Mouse (Mus musculus) midbrain, embryonic 16.5 days (tissue): Measurements from ENCODE around the gene Man2c1. TPM values are rescaled to one million over a fixed set of nuclear protein-coding genes. Genes with fewer than 3 reads are reported as not detected.

ENCODE experiments used
- ATAC-seq: fragments of 200-750 bp; cut with Nextera tagmentation; 2 replicates; pipeline ENCODE4 v1.8.0; 2017; ENCODE audit warnings: moderate TSS enrichment
- H3K27ac ChIP-seq: fragments of 300-500 bp; sonication (generic); 2 replicates; pipeline ENCODE4 v1.5.1; 2014; ENCODE audit warnings: mild to moderate bottlenecking, low read length, mixed read lengths
- H3K27me3 ChIP-seq: fragments of 300-500 bp; sonication (generic); 2 replicates; pipeline ENCODE4 v1.6.1; 2014; ENCODE audit warnings: low read depth, low read length, mixed read lengths; ENCODE audit not compliant: control insufficient read depth, insufficient read depth
- H3K36me3 ChIP-seq: fragments of 300-500 bp; sonication (generic); 2 replicates; pipeline ENCODE4 v1.6.1; 2014; ENCODE audit warnings: mild to moderate bottlenecking, low read length, moderate library complexity, mixed read lengths; ENCODE audit not compliant: control insufficient read depth, insufficient read depth
- H3K4me1 ChIP-seq: fragments of 300-500 bp; sonication (generic); 2 replicates; pipeline ENCODE4 v1.6.1; 2014; ENCODE audit warnings: mild to moderate bottlenecking, low read length, mixed read lengths; ENCODE audit not compliant: control insufficient read depth, insufficient read depth
- H3K4me2 ChIP-seq: fragments of 300-500 bp; sonication (generic); 2 replicates; pipeline ENCODE4 v1.6.1; 2014; ENCODE audit warnings: mild to moderate bottlenecking, low read length, mixed read lengths
- H3K4me3 ChIP-seq: fragments of 300-500 bp; sonication (generic); 2 replicates; pipeline ENCODE4 v1.5.1; 2014; ENCODE audit warnings: low read depth, mild to moderate bottlenecking, low read length, moderate library complexity, mixed read lengths
- H3K9ac ChIP-seq: fragments of 300-500 bp; sonication (generic); 2 replicates; pipeline ENCODE4 v1.6.1; 2014; ENCODE audit warnings: low read depth, low read length, mixed read lengths
- H3K9me3 ChIP-seq: fragments of 300-500 bp; sonication (generic); replicated peaks from 2 replicates; pipeline ENCODE4 v1.6.1; 2014; ENCODE audit warnings: mild to moderate bottlenecking, low read length, mixed read lengths; ENCODE audit not compliant: control insufficient read depth, poor library complexity, severe bottlenecking
- WGBS: fragments of 180-500 bp; shearing (Covaris S2); extraction: QIAGEN DNeasy Blood & Tissue Kit; methylation state at CpG from one replicate; pipeline ENCODE4 v1.1.7; 2014; 5-methylcytosine and 5-hydroxymethylcytosine counted together
- polyA plus RNA-seq: library from polyadenylated mRNA; unstranded; fragments of >200 nt; fragmentation: Nextera tagmentation; extraction: Ambion mirVana; gene quantifications from 2 replicates; pipeline ENCODE4 v1.2.1, GENCODE M21; 2015

The Man2c1 gene
- polyA plus RNA-seq, 1 experiment from 2014 or later = 94.0 TPM

DNA sequence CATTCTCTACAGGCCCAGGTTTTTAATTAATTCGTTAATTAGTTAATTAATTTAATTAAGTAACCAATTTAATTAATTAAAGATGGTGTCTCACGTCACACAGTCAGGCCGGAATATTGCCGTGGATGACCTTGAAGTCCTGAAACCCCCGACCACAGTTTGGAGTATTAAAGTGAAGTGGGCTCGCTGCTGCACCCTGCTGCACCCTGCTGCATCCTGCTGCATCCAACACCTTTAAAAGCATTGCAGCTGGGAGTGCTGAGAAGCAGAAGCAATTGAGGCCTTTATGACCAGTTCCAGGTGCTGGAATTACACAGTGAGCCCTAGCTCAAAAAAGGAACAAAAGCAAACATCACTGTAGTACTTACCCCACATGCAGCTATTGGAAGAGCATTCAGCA, 21.8 kb downstream of the Man2c1 start:
- Histone ChIP-seq H3K27me3 (no peaks in the 10 kb centered on the region), H3K4me2 (no peak overlapping the region), H3K4me3 (no peak overlapping the region), H3K27ac (no peak overlapping the region), H3K9ac (no peak overlapping the region), H3K4me1 (peaks cover 19% of the 10 kb centered on the region), H3K9me3 (no peaks in the 10 kb centered on the region), H3K36me3 (peaks cover 10% of the 10 kb centered on the region; the same call in 1 of the 2 replicates)
- WGBS = 42% methylated on average over 6 of the region's 6 CpGs
- ATAC-seq = no peak

DNA sequence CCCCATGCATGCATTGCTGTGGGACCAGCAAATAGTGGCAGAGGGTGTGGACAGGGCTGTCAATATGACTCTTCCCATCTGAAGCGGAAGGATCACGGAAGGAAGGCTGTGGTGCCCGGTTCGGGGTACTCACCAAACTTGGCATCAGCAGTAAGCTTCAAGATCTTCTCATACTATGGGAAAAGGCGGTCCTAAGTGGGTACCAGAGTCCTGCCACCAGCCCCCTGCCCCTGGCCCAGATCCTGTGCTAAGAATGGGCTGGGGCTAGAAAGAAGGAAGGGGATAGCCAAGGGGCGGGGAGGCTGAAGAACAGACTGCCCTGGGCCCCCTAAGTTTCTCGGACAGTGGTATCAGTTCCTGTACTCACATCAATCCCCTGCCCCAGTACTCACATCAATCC, 25.9 kb downstream of the Man2c1 start:
- WGBS = 91% methylated on average over 7 of the region's 7 CpGs
- no peak for ATAC-seq
- no peak overlapping the region for H3K4me2 ChIP-seq
- H3K27ac ChIP-seq = no peak overlapping the region
- H3K36me3 ChIP-seq = peaks cover 10% of the 10 kb centered on the region; the same call in 1 of the 2 replicates
- no peak overlapping the region for H3K4me3 ChIP-seq
- H3K4me1 ChIP-seq = peaks cover 17% of the 10 kb centered on the region
- H3K27me3 ChIP-seq = no peaks in the 10 kb centered on the region
- H3K9me3 ChIP-seq = no peaks in the 10 kb centered on the region
- H3K9ac ChIP-seq = no peak overlapping the region

DNA sequence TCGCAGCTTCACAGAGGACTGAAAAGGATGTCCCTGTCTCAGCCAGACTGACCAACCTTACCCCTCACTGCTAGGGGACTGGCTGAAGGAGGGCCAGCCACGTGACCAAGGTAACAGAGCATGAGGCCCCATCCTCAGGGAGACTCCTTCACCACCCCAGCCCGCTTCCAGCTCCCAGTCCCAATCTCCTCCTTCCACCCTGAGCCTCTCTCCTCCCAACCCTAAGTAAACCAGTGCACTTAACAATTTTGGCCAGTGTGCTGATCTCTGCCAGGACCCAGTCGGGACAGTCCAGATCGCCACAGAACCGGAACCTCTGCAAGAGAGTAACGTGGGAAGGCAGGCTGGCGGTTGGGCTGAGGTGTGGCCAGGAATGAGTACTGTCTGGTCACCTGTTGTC, 26.3 kb downstream of the Man2c1 start:
- Histone ChIP-seq H3K4me3 (no peak overlapping the region), H3K27ac (no peak overlapping the region), H3K36me3 (peaks cover 10% of the 10 kb centered on the region; the same call in 1 of the 2 replicates), H3K4me1 (peaks cover 17% of the 10 kb centered on the region), H3K9me3 (no peaks in the 10 kb centered on the region), H3K4me2 (peak overlapping the region; percentile 96), H3K9ac (no peak overlapping the region), H3K27me3 (no peaks in the 10 kb centered on the region)
- 86% methylated on average over 8 of the region's 8 CpGs for WGBS
- ATAC-seq = no peak

DNA sequence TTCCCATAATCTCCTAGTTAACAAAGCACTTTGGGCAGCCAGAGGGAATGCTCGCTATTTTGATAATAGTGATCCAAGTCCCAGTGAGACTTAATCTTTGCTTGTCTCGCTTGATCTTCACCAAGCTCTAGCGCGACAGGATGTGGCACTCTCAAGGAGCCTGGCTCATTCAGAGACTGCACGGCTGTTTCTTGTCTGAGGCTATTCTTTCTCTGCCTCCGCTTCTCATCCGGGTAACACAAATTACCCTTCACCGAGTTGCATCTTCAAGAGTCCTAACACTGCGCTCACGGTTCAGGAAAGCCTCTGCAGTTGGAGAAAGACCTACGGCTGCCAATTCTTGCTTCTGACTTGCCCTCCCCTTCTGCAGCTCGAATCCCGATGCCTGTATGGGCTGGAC, 27.0 kb downstream of the Man2c1 start:
- Histone ChIP-seq H3K9ac (peak overlapping the region; percentile 90), H3K4me2 (peak overlapping the region; percentile 96), H3K27me3 (no peaks in the 10 kb centered on the region), H3K36me3 (peaks cover 10% of the 10 kb centered on the region; the same call in 1 of the 2 replicates), H3K4me1 (peaks cover 17% of the 10 kb centered on the region), H3K9me3 (no peaks in the 10 kb centered on the region), H3K4me3 (peak overlapping the region; percentile 84), H3K27ac (peak overlapping the region; percentile 84)
- ATAC-seq = 0 out of 2 replicates have a peak, but pooled peaks have one; percentile 11
- 28% methylated on average over 13 of the region's 13 CpGs for WGBS

DNA sequence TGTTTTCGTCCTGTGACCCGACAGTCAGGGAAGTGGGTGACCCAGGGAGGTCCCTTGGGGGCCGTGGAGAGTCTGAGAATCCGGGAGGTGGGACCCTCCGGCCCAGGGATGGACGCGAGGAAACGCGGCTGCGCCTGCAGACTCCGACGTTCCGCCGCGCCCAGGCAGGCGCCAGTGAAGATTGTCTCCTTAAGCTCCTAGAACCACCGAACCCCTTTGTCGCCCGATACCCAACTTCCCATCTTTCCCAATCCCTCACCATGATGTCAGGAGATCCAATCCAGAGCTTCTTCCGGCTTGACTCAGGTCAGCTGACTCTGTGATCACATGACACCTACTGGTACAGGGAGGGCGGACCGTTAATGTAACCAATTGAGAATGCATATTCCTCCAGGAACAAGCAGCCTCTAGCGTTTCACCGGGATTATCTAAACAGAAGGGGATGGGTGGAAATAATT, 27.6 kb downstream of the Man2c1 start, which contains the start of gene Commd4:
TSS of gene Commd4 (minus strand) at position 319 of the 458 bp plus-strand sequence.
- Histone ChIP-seq H3K9ac (peak within 1 kb of the TSS; percentile 90), H3K4me2 (peak within 1 kb of the TSS; percentile 96), H3K4me3 (peak within 1 kb of the TSS; percentile 84), H3K27me3 (no peaks in the 10 kb centered on the region), H3K27ac (peak within 1 kb of the TSS; percentile 84), H3K9me3 (no peaks in the 10 kb centered on the region), H3K4me1 (peaks cover 17% of the 10 kb centered on the region), H3K36me3 (peaks cover 10% of the 10 kb centered on the region; the same call in 1 of the 2 replicates)
- peak; percentile 89 for ATAC-seq
- under 1% methylated on average over 24 of the region's 24 CpGs for WGBS

DNA sequence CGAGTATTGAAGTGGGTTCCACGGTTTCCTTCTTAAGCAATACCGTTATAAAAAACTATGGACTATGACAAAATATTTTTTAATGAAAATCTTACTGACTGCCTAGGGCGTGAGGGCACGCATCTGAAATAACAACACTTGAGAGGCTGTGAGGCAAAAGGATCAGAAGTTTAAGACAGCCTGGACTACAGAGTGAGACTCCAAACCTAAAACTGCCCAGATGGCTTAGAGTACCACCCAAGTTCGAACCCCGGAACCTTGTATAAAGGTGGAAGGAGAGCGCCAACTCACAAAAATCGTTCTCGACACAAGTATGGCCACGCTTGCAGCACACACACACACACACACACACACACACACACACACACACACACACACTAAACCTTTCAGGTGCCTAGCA, 28.0 kb downstream of the Man2c1 start:
- ATAC-seq = peak; percentile 29; the same call in 1 of the 2 replicates
- 41% methylated on average over 11 of the region's 11 CpGs for WGBS
- Histone ChIP-seq H3K9ac (peak overlapping the region; percentile 63), H3K4me2 (peak overlapping the region; percentile 96), H3K4me1 (peaks cover 17% of the 10 kb centered on the region), H3K9me3 (no peaks in the 10 kb centered on the region), H3K4me3 (peak overlapping the region; percentile 84), H3K36me3 (peaks cover 10% of the 10 kb centered on the region; the same call in 1 of the 2 replicates), H3K27ac (peak overlapping the region; percentile 75), H3K27me3 (no peaks in the 10 kb centered on the region)

DNA sequence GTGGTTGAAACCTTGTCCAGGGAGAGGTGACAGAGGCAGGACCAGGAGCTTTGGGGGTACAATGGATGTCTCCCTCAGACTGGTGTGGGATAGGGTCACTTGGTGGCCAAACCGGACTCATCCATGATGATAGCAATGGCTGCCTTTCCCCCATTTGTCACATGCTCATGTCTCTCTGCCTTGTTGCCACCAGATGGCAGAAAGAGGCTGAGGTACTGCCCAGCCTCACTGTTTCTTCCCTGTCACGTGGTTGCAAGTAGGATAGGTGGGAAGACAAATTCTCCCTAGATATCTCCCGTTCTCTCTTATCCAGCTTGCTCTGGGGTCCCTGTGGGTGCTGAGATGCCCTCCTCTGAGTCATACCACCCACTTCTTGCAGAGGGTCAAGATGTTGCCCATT, 32.0 kb downstream of the Man2c1 start:
- Histone ChIP-seq H3K27me3 (no peaks in the 10 kb centered on the region), H3K9ac (no peak overlapping the region), H3K36me3 (no peaks in the 10 kb centered on the region), H3K27ac (no peak overlapping the region), H3K4me3 (no peak overlapping the region), H3K4me1 (peaks cover 6% of the 10 kb centered on the region), H3K4me2 (no peak overlapping the region), H3K9me3 (no peaks in the 10 kb centered on the region)
- ATAC-seq = no peak
- 14% methylated on average over 3 of the region's 3 CpGs for WGBS

DNA sequence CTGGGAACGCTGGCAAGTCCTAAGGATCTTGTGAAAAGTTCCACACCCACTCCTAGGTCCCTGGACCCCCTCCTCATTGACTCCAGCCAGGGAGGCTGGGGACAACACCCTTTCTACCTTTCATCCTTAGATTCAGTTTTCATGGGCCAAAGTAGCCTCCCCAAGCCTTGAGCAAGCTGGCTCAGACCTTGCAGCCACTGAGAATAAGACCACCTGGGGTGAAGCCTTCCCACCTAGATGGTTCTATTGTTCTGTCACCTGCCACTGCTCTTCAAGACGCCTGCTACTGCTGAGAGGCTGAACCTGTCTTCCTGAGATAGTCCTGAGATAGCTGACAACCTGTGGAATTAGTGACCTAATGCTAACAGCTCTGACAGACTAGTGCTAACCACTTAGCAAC, 32.6 kb downstream of the Man2c1 start:
- no peak overlapping the region for H3K4me3 ChIP-seq
- no peak overlapping the region for H3K27ac ChIP-seq
- ATAC-seq = no peak
- 38% methylated on average over 2 of the region's 2 CpGs for WGBS
- no peaks in the 10 kb centered on the region for H3K9me3 ChIP-seq
- no peak overlapping the region for H3K4me2 ChIP-seq
- H3K27me3 ChIP-seq = no peaks in the 10 kb centered on the region
- peaks cover 4% of the 10 kb centered on the region; the same call in 1 of the 2 replicates for H3K4me1 ChIP-seq
- no peak overlapping the region for H3K9ac ChIP-seq
- no peaks in the 10 kb centered on the region for H3K36me3 ChIP-seq

DNA sequence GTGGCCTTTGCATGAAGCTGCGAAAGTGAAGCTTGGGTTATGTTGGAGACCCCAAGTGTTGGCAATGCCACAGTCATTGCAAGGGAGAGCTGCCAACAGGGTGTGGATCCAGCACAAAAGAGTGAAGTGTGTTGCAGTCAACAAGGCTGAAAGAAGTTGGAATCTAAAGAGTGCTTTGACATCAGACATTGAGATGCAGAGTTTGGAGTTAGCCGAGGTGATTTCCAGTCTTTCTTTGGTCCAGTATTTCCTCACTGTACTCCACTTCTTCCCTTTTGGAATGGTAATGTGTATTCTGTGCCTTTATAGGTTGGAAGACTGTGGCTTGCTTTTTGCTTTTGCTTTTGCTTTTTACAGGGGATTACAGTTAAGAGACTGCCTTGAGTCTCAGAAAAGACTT, 35.7 kb downstream of the Man2c1 start:
- WGBS = 93% methylated on average over 2 of the region's 2 CpGs
- Histone ChIP-seq H3K4me3 (no peak overlapping the region), H3K9ac (no peak overlapping the region), H3K27me3 (no peaks in the 10 kb centered on the region), H3K36me3 (no peaks in the 10 kb centered on the region), H3K27ac (no peak overlapping the region), H3K4me1 (no peaks in the 10 kb centered on the region), H3K9me3 (no peaks in the 10 kb centered on the region), H3K4me2 (no peak overlapping the region)
- ATAC-seq = no peak
